Mouse (Mus musculus) CH12.LX (cell line): ENCODE measurements at regions not wholly inside any gene's neighbourhood (a gene's known extent, or its start where the extent isn't known, plus 50 kb on each side); places are given as distances from the start of the nearest gene placed in this dataset.

Experiments used
- DNase-seq: peaks from one replicate; pipeline ENCODE4 v3.0.0-alpha.2; 2013; ENCODE audit errors: extremely low read depth
- H3K27ac ChIP-seq: 2 replicates; pipeline ENCODE4 v1.5.1; 2012; ENCODE audit warnings: low read depth, mild to moderate bottlenecking, control low read depth, moderate library complexity; ENCODE audit not compliant: insufficient read depth
- H3K27me3 ChIP-seq: replicated peaks from 2 replicates; pipeline ENCODE3; 2012; ENCODE audit warnings: inconsistent platforms
- H3K36me3 ChIP-seq, 2 experiments: replicated peaks in 1 of 2; 2 replicates each; pipeline versions ENCODE3 to v1.6.1; 2012; ENCODE audit warnings: inconsistent platforms in 1 of 2, low read length in 1 of 2, mild to moderate bottlenecking in 1 of 2, mixed read lengths in 1 of 2, moderate library complexity in 1 of 2; ENCODE audit not compliant: control insufficient read depth in 1 of 2, insufficient read depth in 1 of 2
- H3K4me1 ChIP-seq, 2 experiments: 2 replicates each; pipeline ENCODE4 v1.6.1; 2012; ENCODE audit warnings: inconsistent platforms in 1 of 2, moderate library complexity in 1 of 2; ENCODE audit not compliant: insufficient read depth in 2 of 2, control insufficient read depth in 1 of 2
- H3K4me2 ChIP-seq: 2 replicates; pipeline ENCODE4 v1.6.1; 2012; ENCODE audit warnings: low read depth, mild to moderate bottlenecking, control low read depth; ENCODE audit not compliant: poor library complexity, insufficient read depth, severe bottlenecking
- H3K4me3 ChIP-seq, 3 experiments: fragments of 150-350 bp in 1 of 3; sonication (generic) in 1 of 3; replicated peaks in 1 of 3; 2 replicates each; pipeline versions ENCODE3 to v1.5.1; 2011 to 2012; ENCODE audit warnings: low read depth in 2 of 3, low read length in 2 of 3, mild to moderate bottlenecking in 2 of 3, moderate library complexity in 2 of 3, control low read depth in 1 of 3, improper control_type of control experiment in 1 of 3, inconsistent platforms in 1 of 3, mixed read lengths in 1 of 3; ENCODE audit not compliant: poor library complexity in 1 of 3
- H3K79me2 ChIP-seq: replicated peaks from 2 replicates; pipeline ENCODE4 v1.6.1; 2012; ENCODE audit warnings: mild to moderate bottlenecking, moderate library complexity; ENCODE audit not compliant: control insufficient read depth, poor library complexity, insufficient read depth, severe bottlenecking; ENCODE audit errors: extremely low read depth
- H3K9ac ChIP-seq: 2 replicates; pipeline ENCODE4 v1.6.1; 2012; ENCODE audit warnings: low read depth, mild to moderate bottlenecking, control low read depth, moderate library complexity; ENCODE audit not compliant: insufficient read depth
- H3K9me3 ChIP-seq: replicated peaks from 2 replicates; pipeline ENCODE3; 2012; ENCODE audit warnings: low read length, inconsistent platforms, mixed read lengths
- BHLHE40 ChIP-seq: IDR thresholded peaks from 2 replicates; pipeline ENCODE4 v1.6.1; 2011; ENCODE audit warnings: mild to moderate bottlenecking, low read depth, low read length, improper control_type of control experiment
- CHD1 ChIP-seq: IDR thresholded peaks from 2 replicates; pipeline ENCODE4 v1.6.1; 2012; ENCODE audit warnings: low read depth, low read length, improper control_type of control experiment, inconsistent platforms
- E2F4 ChIP-seq: IDR thresholded peaks from 2 replicates; pipeline ENCODE4 v1.6.1; 2011; ENCODE audit warnings: low read depth, low read length, improper control_type of control experiment; ENCODE audit not compliant: insufficient replicate concordance
- ETS1 ChIP-seq: conservative IDR thresholded peaks from 2 replicates; pipeline ENCODE4 v1.6.1; 2012; ENCODE audit warnings: low read depth, mild to moderate bottlenecking, inconsistent platforms, low read length, improper control_type of control experiment, moderate library complexity
- HCFC1 ChIP-seq: IDR thresholded peaks from 2 replicates; pipeline ENCODE4 v1.6.1; 2012; ENCODE audit warnings: low read depth, mild to moderate bottlenecking, inconsistent platforms, low read length, improper control_type of control experiment
- IRF4 ChIP-seq: IDR thresholded peaks from 2 replicates; pipeline ENCODE4 v1.6.1; 2014; ENCODE audit warnings: low read depth, mild to moderate bottlenecking, inconsistent platforms, low read length, improper control_type of control experiment
- JUN ChIP-seq: IDR thresholded peaks from 2 replicates; pipeline ENCODE4 v1.6.1; 2011; ENCODE audit warnings: low read depth, mild to moderate bottlenecking, low read length, improper control_type of control experiment, moderate library complexity; ENCODE audit not compliant: insufficient read depth
- JUND ChIP-seq: conservative IDR thresholded peaks from 2 replicates; pipeline ENCODE4 v1.6.1; 2011; ENCODE audit warnings: low read depth, low read length, improper control_type of control experiment
- MAFK ChIP-seq: IDR thresholded peaks from 2 replicates; pipeline ENCODE4 v1.6.1; 2011; ENCODE audit warnings: low read length, improper control_type of control experiment; ENCODE audit not compliant: insufficient replicate concordance
- MAZ ChIP-seq: IDR thresholded peaks from 2 replicates; pipeline ENCODE4 v1.6.1; 2012; ENCODE audit warnings: low read depth, mild to moderate bottlenecking, inconsistent platforms, low read length, improper control_type of control experiment, moderate library complexity
- MXI1 ChIP-seq: IDR thresholded peaks from 2 replicates; pipeline ENCODE4 v1.6.1; 2011; ENCODE audit warnings: mild to moderate bottlenecking, low read depth, low read length, improper control_type of control experiment
- POLR2A ChIP-seq: IDR thresholded peaks from 2 replicates; pipeline ENCODE4 v1.6.1; 2011; ENCODE audit warnings: low read depth, mild to moderate bottlenecking, improper control_type of control experiment, low read length
- RCOR1 ChIP-seq: conservative IDR thresholded peaks from 2 replicates; pipeline ENCODE4 v1.6.1; 2012; ENCODE audit warnings: low read depth, mild to moderate bottlenecking, inconsistent platforms, low read length, improper control_type of control experiment
- TBP ChIP-seq: conservative IDR thresholded peaks from 2 replicates; pipeline ENCODE4 v1.6.1; 2011; ENCODE audit warnings: low read depth, low read length, improper control_type of control experiment
- TCF12 ChIP-seq: IDR thresholded peaks from 2 replicates; pipeline ENCODE4 v1.6.1; 2014; ENCODE audit warnings: low read depth, mild to moderate bottlenecking, inconsistent platforms, low read length, improper control_type of control experiment
- ZC3H11A ChIP-seq: IDR thresholded peaks from 2 replicates; pipeline ENCODE4 v1.6.1; 2012; ENCODE audit warnings: low read depth, mild to moderate bottlenecking, inconsistent platforms, low read length, improper control_type of control experiment
- ZMIZ1 ChIP-seq: IDR thresholded peaks from 2 replicates; pipeline ENCODE4 v1.6.1; 2012; ENCODE audit warnings: low read depth, mild to moderate bottlenecking, inconsistent platforms, low read length, improper control_type of control experiment
- ZNF384 ChIP-seq: IDR thresholded peaks from 2 replicates; pipeline ENCODE4 v1.6.1; 2012; ENCODE audit warnings: low read depth, low read length, improper control_type of control experiment, inconsistent platforms
- dilution Hi-C: fragments of 300-500 bp; cut with MboI; formaldehyde crosslinking; loops from 2 replicates; pipeline ENCODE4 v1.14.3; 2020; ENCODE audit warnings: low sequenced_read_pairs; ENCODE audit not compliant: extremely low pct_unique_long_range_greater_than_20kb, extremely low pct_ligation_motif_present
- in situ Hi-C: fragments of 300-500 bp; cut with MboI; formaldehyde crosslinking; loops from 3 replicates; pipeline ENCODE4 v1.14.3; 2019; ENCODE audit warnings: low sequenced_read_pairs, low pct_ligation_motif_present, low pct_unique_long_range_greater_than_20kb, mixed read lengths

DNA sequence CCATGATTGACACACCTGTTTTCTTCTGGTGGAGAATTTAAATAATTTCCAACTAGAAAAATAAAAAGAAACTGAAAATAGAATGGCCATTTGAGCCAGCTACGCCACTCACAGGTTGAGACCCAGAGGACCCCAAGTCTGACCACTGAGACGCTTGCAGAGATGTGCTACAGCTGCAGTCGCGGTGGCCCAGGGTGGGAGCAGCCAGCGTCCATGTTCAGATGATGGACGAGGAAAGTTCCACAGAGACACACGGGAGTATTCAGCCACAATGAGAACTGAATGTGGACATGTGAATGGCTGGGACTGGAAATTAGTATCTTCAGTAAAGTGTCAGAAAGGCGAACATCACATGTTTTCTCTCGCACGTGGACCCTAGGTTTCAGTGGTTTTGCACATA lies 155.1 kb upstream of the Stt3b start:
- Histone ChIP-seq H3K27ac (no peak overlapping the region), H3K4me2 (no peak overlapping the region), H3K4me1 (no peaks in the 10 kb centered on the region), H3K4me3 (no peak overlapping the region), H3K27me3 (no peaks in the 10 kb centered on the region), H3K79me2 (no peaks in the 10 kb centered on the region), H3K36me3 (no peaks in the 10 kb centered on the region)
- DNase-seq: no peak
- in situ Hi-C loops: no loop called here
- TF ChIP-seq CHD1 (no peak), ZNF384 (no peak), JUND (no peak)
- TF ChIP-seq, all 38 proteins: peak for 0
- H3K9me3 ChIP-seq: peaks cover 5% of the 10 kb centered on the region
- dilution Hi-C loops: no loop called here
- H3K9ac ChIP-seq: no peak overlapping the region

- Histone ChIP-seq H3K4me2 (no peak overlapping the region), H3K4me1 (no peaks in the 10 kb centered on the region; a peak in 1 of 4 replicates), H3K9me3 (peaks cover 5% of the 10 kb centered on the region), H3K4me3 (no peak overlapping the region), H3K27me3 (no peaks in the 10 kb centered on the region), H3K9ac (no peak overlapping the region), H3K79me2 (no peaks in the 10 kb centered on the region), H3K36me3 (no peaks in the 10 kb centered on the region)
- dilution Hi-C loops: no loop called here
- no peak for DNase-seq
- no peak for TF ChIP-seq E2F4
- no peak for TF ChIP-seq POLR2A
- no peak for TF ChIP-seq ETS1
- TF ChIP-seq RCOR1: no peak
- no peak for TF ChIP-seq ZMIZ1
- no peak for TF ChIP-seq MAFK
- TF ChIP-seq BHLHE40: no peak
- no peak for TF ChIP-seq MAZ
- no peak for TF ChIP-seq JUND
- no peak for TF ChIP-seq HCFC1
- no peak for TF ChIP-seq ZC3H11A
- TF ChIP-seq TBP: no peak
- no peak for TF ChIP-seq TCF12
- no peak for TF ChIP-seq MXI1
- TF ChIP-seq JUN: no peak
- no peak for TF ChIP-seq CHD1
- no peak for TF ChIP-seq IRF4
- TF ChIP-seq, all 38 proteins: peak for 0
- no peak overlapping the region for H3K27ac ChIP-seq
- in situ Hi-C loops: no loop called here
Observed at GRCm38 (mm10) chr9:115468641-115469040, 158.4 kb upstream of the Stt3b start.
